Mouse (Mus musculus): ENCODE measurements around the gene Chst15. TPM values are rescaled to one million over a fixed set of nuclear protein-coding genes. Genes with fewer than 3 reads are reported as not detected.

Chst15 gene
- total and polyA plus RNA-seq, 3 experiments, result 6.8 to 7.3 (median 7.0) TPM

- intact Hi-C loops (cut with DNase I), result no loop called here
- DNase-seq, result no peak
These were observed 41.2 kb upstream of the Chst15 start for GRCm38 (mm10) chr7:132358250-132358649.

GRCm38 (mm10) chr7:132357841-132358237, 40.8 kb upstream of the Chst15 start:
- peaks cover 8% of the 10 kb centered on the region for H3K4me1 ChIP-seq (ENCODE audit: control insufficient read depth, insufficient read depth, low read length)
- H3K9ac ChIP-seq (ENCODE audit: low read depth, low read length), result no peak overlapping the region
- intact Hi-C loops (cut with DNase I), result no loop called here
- no peak overlapping the region for H3K27ac ChIP-seq
- 87% methylated on average over 3 of the region's 3 CpGs for WGBS
- H3K4me3 ChIP-seq, result no peak overlapping the region
- H3K27me3 ChIP-seq (ENCODE audit: control insufficient read depth, insufficient read depth, low read length), result no peaks in the 10 kb centered on the region
- DNase-seq, result no peak
- no peaks in the 10 kb centered on the region for H3K79me2 ChIP-seq (replicated peaks; ENCODE audit: control insufficient read depth, insufficient read depth, low read length)
- H3K36me3 ChIP-seq (ENCODE audit: control insufficient read depth, insufficient read depth, low read length), result no peaks in the 10 kb centered on the region
- TF ChIP-seq EP300 (IDR thresholded peaks at IDR 0.05; ENCODE audit: insufficient read depth, low read depth, low read length), result no peak
- TF ChIP-seq CTCF (IDR thresholded peaks at IDR 0.05), result no peak
- TF ChIP-seq POLR2A (IDR thresholded peaks at IDR 0.05; ENCODE audit: insufficient read depth, low read depth, low read length), result no peak

More at GRCm38 (mm10) chr7:132358250-132358649, 41.2 kb upstream of the Chst15 start:
- Histone ChIP-seq H3K79me2 (replicated peaks; ENCODE audit: control insufficient read depth, insufficient read depth, low read length) (no peaks in the 10 kb centered on the region), H3K9ac (ENCODE audit: low read depth, low read length) (no peak overlapping the region), H3K4me1 (ENCODE audit: control insufficient read depth, insufficient read depth, low read length) (peaks cover 8% of the 10 kb centered on the region), H3K27ac (no peak overlapping the region), H3K36me3 (ENCODE audit: control insufficient read depth, insufficient read depth, low read length) (no peaks in the 10 kb centered on the region), H3K27me3 (ENCODE audit: control insufficient read depth, insufficient read depth, low read length) (no peaks in the 10 kb centered on the region), H3K4me3 (no peak overlapping the region)
- 31% methylated on average over 3 of the region's 3 CpGs for WGBS
- peak; percentile 57; the same call in 1 of the 2 replicates for TF ChIP-seq EP300 (IDR thresholded peaks at IDR 0.05; ENCODE audit: insufficient read depth, low read depth, low read length)
- no peak for TF ChIP-seq POLR2A (IDR thresholded peaks at IDR 0.05; ENCODE audit: insufficient read depth, low read depth, low read length)

GRCm38 (mm10) chr7:132356881-132357840, 40.1 kb upstream of the Chst15 start:
- DNase-seq, result no peak
- intact Hi-C loops (cut with DNase I), result no loop called here
- Histone ChIP-seq H3K4me1 (ENCODE audit: control insufficient read depth, insufficient read depth, low read length) (peaks cover 8% of the 10 kb centered on the region), H3K79me2 (replicated peaks; ENCODE audit: control insufficient read depth, insufficient read depth, low read length) (no peaks in the 10 kb centered on the region), H3K27ac (no peak overlapping the region), H3K36me3 (ENCODE audit: control insufficient read depth, insufficient read depth, low read length) (no peaks in the 10 kb centered on the region), H3K4me3 (no peak overlapping the region), H3K9ac (ENCODE audit: low read depth, low read length) (no peak overlapping the region), H3K27me3 (ENCODE audit: control insufficient read depth, insufficient read depth, low read length) (no peaks in the 10 kb centered on the region)
- no peak for TF ChIP-seq EP300 (IDR thresholded peaks at IDR 0.05; ENCODE audit: insufficient read depth, low read depth, low read length)
- no peak for TF ChIP-seq CTCF (IDR thresholded peaks at IDR 0.05)
- TF ChIP-seq POLR2A (IDR thresholded peaks at IDR 0.05; ENCODE audit: insufficient read depth, low read depth, low read length), result no peak
- WGBS, result 74% methylated on average over 10 of the region's 10 CpGs

GRCm38 (mm10) chr7:132356185-132356584, 39.2 kb upstream of the Chst15 start:
- no peak for TF ChIP-seq EP300 (IDR thresholded peaks at IDR 0.05; ENCODE audit: insufficient read depth, low read depth, low read length)
- no peak for TF ChIP-seq POLR2A (IDR thresholded peaks at IDR 0.05; ENCODE audit: insufficient read depth, low read depth, low read length)
- TF ChIP-seq CTCF (IDR thresholded peaks at IDR 0.05), result no peak
- H3K36me3 ChIP-seq (ENCODE audit: control insufficient read depth, insufficient read depth, low read length), result no peaks in the 10 kb centered on the region
- intact Hi-C loops (cut with DNase I), result no loop called here
- peaks cover 8% of the 10 kb centered on the region for H3K4me1 ChIP-seq (ENCODE audit: control insufficient read depth, insufficient read depth, low read length)
- no peak for DNase-seq
- no peak overlapping the region for H3K4me3 ChIP-seq
- H3K27ac ChIP-seq, result no peak overlapping the region
- WGBS, result 53% methylated on average over 8 of the region's 8 CpGs
- H3K9ac ChIP-seq (ENCODE audit: low read depth, low read length), result no peak overlapping the region
- H3K79me2 ChIP-seq (replicated peaks; ENCODE audit: control insufficient read depth, insufficient read depth, low read length), result no peaks in the 10 kb centered on the region
- no peaks in the 10 kb centered on the region for H3K27me3 ChIP-seq (ENCODE audit: control insufficient read depth, insufficient read depth, low read length)

GRCm38 (mm10) chr7:132355767-132356166, 38.7 kb upstream of the Chst15 start:
- TF ChIP-seq CTCF (IDR thresholded peaks at IDR 0.05) (no peak), POLR2A (IDR thresholded peaks at IDR 0.05; ENCODE audit: insufficient read depth, low read depth, low read length) (no peak), EP300 (IDR thresholded peaks at IDR 0.05; ENCODE audit: insufficient read depth, low read depth, low read length) (no peak)
- H3K27me3 ChIP-seq (ENCODE audit: control insufficient read depth, insufficient read depth, low read length), result no peaks in the 10 kb centered on the region
- no peaks in the 10 kb centered on the region for H3K79me2 ChIP-seq (replicated peaks; ENCODE audit: control insufficient read depth, insufficient read depth, low read length)
- DNase-seq, result no peak
- H3K4me3 ChIP-seq, result no peak overlapping the region
- no peaks in the 10 kb centered on the region for H3K36me3 ChIP-seq (ENCODE audit: control insufficient read depth, insufficient read depth, low read length)
- peaks cover 8% of the 10 kb centered on the region for H3K4me1 ChIP-seq (ENCODE audit: control insufficient read depth, insufficient read depth, low read length)
- no peak overlapping the region for H3K9ac ChIP-seq (ENCODE audit: low read depth, low read length)
- no peak overlapping the region for H3K27ac ChIP-seq
- intact Hi-C loops (cut with DNase I), result no loop called here
- 79% methylated on average over 6 of the region's 6 CpGs for WGBS

GRCm38 (mm10) chr7:132349075-132349572, 32.1 kb upstream of the Chst15 start:
- WGBS, result 71% methylated on average over 6 of the region's 6 CpGs
- Histone ChIP-seq H3K79me2 (replicated peaks; ENCODE audit: control insufficient read depth, insufficient read depth, low read length) (no peaks in the 10 kb centered on the region), H3K27me3 (ENCODE audit: control insufficient read depth, insufficient read depth, low read length) (no peaks in the 10 kb centered on the region), H3K27ac (no peak overlapping the region), H3K4me1 (ENCODE audit: control insufficient read depth, insufficient read depth, low read length) (peaks cover 3% of the 10 kb centered on the region; the same call in 1 of the 2 replicates), H3K9ac (ENCODE audit: low read depth, low read length) (no peak overlapping the region), H3K4me3 (no peak overlapping the region), H3K36me3 (ENCODE audit: control insufficient read depth, insufficient read depth, low read length) (no peaks in the 10 kb centered on the region)
- TF ChIP-seq POLR2A (IDR thresholded peaks at IDR 0.05; ENCODE audit: insufficient read depth, low read depth, low read length) (no peak), CTCF (IDR thresholded peaks at IDR 0.05) (no peak), EP300 (IDR thresholded peaks at IDR 0.05; ENCODE audit: insufficient read depth, low read depth, low read length) (no peak)
- no peak for DNase-seq
- intact Hi-C loops (cut with DNase I), result no loop called here

Data from heart, adult 2 months (tissue).